Mouse (Mus musculus): ENCODE measurements around the gene Pimreg. TPM values are rescaled to one million over a fixed set of nuclear protein-coding genes. Genes with fewer than 3 reads are reported as not detected.
A peak's percentile ranks its signal among the peaks of the same experiment; 100 is the strongest.

The Pimreg gene
- polyA plus RNA-seq (2016; fragmentation: Nextera tagmentation; extraction: Ambion mirVana): 265 and 279 TPM in 2 replicates

GRCm38 (mm10) chr11:72041768-72042607 lies at the start of gene Pimreg:
Gene Pimreg, plus strand, starts transcription at chr11:72042032.
- Histone ChIP-seq H3K27me3 (ENCODE audit: poor library complexity, severe bottlenecking) (peaks cover 19% of the 10 kb centered on the region; the same call in 1 of the 2 replicates), H3K9me3 (no peaks in the 10 kb centered on the region), H3K4me1 (peaks cover 80% of the 10 kb centered on the region), H3K4me3 (peak within 1 kb of the TSS; percentile 66), H3K36me3 (replicated peaks) (peaks cover 37% of the 10 kb centered on the region), H3K27ac (peak within 1 kb of the TSS; percentile 97)
- WGBS: under 1% methylated on average over 52 of the region's 52 CpGs
- peak; percentile 98 for DNase-seq (ENCODE audit: extremely low spot score, low spot score)

GRCm38 (mm10) chr11:71992438-71992837 lies 49.4 kb upstream of the Pimreg start:
- Histone ChIP-seq H3K4me1 (peaks cover 24% of the 10 kb centered on the region), H3K4me3 (no peak overlapping the region), H3K27ac (no peak overlapping the region), H3K9me3 (no peaks in the 10 kb centered on the region; the same call in 1 of the 2 replicates), H3K36me3 (replicated peaks) (no peaks in the 10 kb centered on the region), H3K27me3 (ENCODE audit: poor library complexity, severe bottlenecking) (peaks cover 7% of the 10 kb centered on the region; the same call in 1 of the 2 replicates)
- 89% methylated on average over 12 of the region's 12 CpGs for WGBS
- DNase-seq (ENCODE audit: extremely low spot score, low spot score): no peak

GRCm38 (mm10) chr11:71995968-71996511 lies 45.8 kb upstream of the Pimreg start:
- Histone ChIP-seq H3K4me3 (peak overlapping the region; percentile 7), H3K27ac (peak overlapping the region; percentile 73), H3K36me3 (replicated peaks) (no peaks in the 10 kb centered on the region), H3K27me3 (ENCODE audit: poor library complexity, severe bottlenecking) (peaks cover 10% of the 10 kb centered on the region; the same call in 1 of the 2 replicates), H3K4me1 (peaks cover 18% of the 10 kb centered on the region), H3K9me3 (no peaks in the 10 kb centered on the region; the same call in 1 of the 2 replicates)
- DNase-seq (ENCODE audit: extremely low spot score, low spot score): peak; percentile 48
- WGBS: 22% methylated on average over 9 of the region's 9 CpGs

GRCm38 (mm10) chr11:71996805-71997204 lies 45.0 kb upstream of the Pimreg start:
- Histone ChIP-seq H3K4me1 (peaks cover 18% of the 10 kb centered on the region), H3K36me3 (replicated peaks) (no peaks in the 10 kb centered on the region), H3K27ac (0 out of 2 replicates have a peak overlapping the region, but pooled peaks have one; percentile 16), H3K9me3 (no peaks in the 10 kb centered on the region; the same call in 1 of the 2 replicates), H3K27me3 (ENCODE audit: poor library complexity, severe bottlenecking) (peaks cover 10% of the 10 kb centered on the region; the same call in 1 of the 2 replicates), H3K4me3 (no peak overlapping the region)
- no peak for DNase-seq (ENCODE audit: extremely low spot score, low spot score)
- WGBS: 31% methylated on average over 11 of the region's 11 CpGs

GRCm38 (mm10) chr11:72000194-72000593 lies 41.6 kb upstream of the Pimreg start:
- DNase-seq (ENCODE audit: extremely low spot score, low spot score): no peak
- WGBS: 86% methylated on average over 6 of the region's 6 CpGs
- no peak overlapping the region for H3K4me3 ChIP-seq
- no peak overlapping the region for H3K27ac ChIP-seq
- H3K4me1 ChIP-seq: peaks cover 18% of the 10 kb centered on the region
- H3K9me3 ChIP-seq: no peaks in the 10 kb centered on the region; the same call in 1 of the 2 replicates
- H3K36me3 ChIP-seq (replicated peaks): no peaks in the 10 kb centered on the region
- peaks cover 10% of the 10 kb centered on the region; the same call in 1 of the 2 replicates for H3K27me3 ChIP-seq (ENCODE audit: poor library complexity, severe bottlenecking)

- no peaks in the 10 kb centered on the region for H3K36me3 ChIP-seq (replicated peaks)
- H3K4me3 ChIP-seq: no peak overlapping the region
- 51% methylated on average over 13 of the region's 13 CpGs for whole genome bisulfite sequencing
- H3K27ac ChIP-seq: no peak overlapping the region
- no peaks in the 10 kb centered on the region for H3K9me3 ChIP-seq
- DNase-seq (ENCODE audit: extremely low spot score, low spot score): no peak
- H3K27me3 ChIP-seq (ENCODE audit: poor library complexity, severe bottlenecking): peaks cover 5% of the 10 kb centered on the region; the same call in 1 of the 2 replicates
- H3K4me1 ChIP-seq: no peaks in the 10 kb centered on the region; the same call in 1 of the 2 replicates
Observed at GRCm38 (mm10) chr11:72002138-72002853, 39.5 kb upstream of the Pimreg start.

GRCm38 (mm10) chr11:72003171-72003570 lies 38.7 kb upstream of the Pimreg start:
- no peak for DNase-seq (ENCODE audit: extremely low spot score, low spot score)
- Histone ChIP-seq H3K27me3 (ENCODE audit: poor library complexity, severe bottlenecking) (no peaks in the 10 kb centered on the region), H3K9me3 (no peaks in the 10 kb centered on the region), H3K4me3 (no peak overlapping the region), H3K27ac (no peak overlapping the region), H3K36me3 (replicated peaks) (no peaks in the 10 kb centered on the region), H3K4me1 (no peaks in the 10 kb centered on the region)
- 82% methylated on average over 9 of the region's 9 CpGs for WGBS

GRCm38 (mm10) chr11:72005547-72005946 lies 36.3 kb upstream of the Pimreg start:
- no peak overlapping the region for H3K27ac ChIP-seq
- H3K4me3 ChIP-seq: no peak overlapping the region
- DNase-seq (ENCODE audit: extremely low spot score, low spot score): no peak

GRCm38 (mm10) chr11:72010367-72010766 lies 31.5 kb upstream of the Pimreg start:
- H3K36me3 ChIP-seq (replicated peaks): no peaks in the 10 kb centered on the region
- peak overlapping the region; percentile 70; the same call in 1 of the 2 replicates for H3K27ac ChIP-seq
- no peak for DNase-seq (ENCODE audit: extremely low spot score, low spot score)
- H3K27me3 ChIP-seq (ENCODE audit: poor library complexity, severe bottlenecking): peaks cover 16% of the 10 kb centered on the region; the same call in 1 of the 2 replicates
- 82% methylated on average over 5 of the region's 5 CpGs for WGBS
- no peak overlapping the region for H3K4me3 ChIP-seq
- peaks cover 34% of the 10 kb centered on the region for H3K4me1 ChIP-seq
- H3K9me3 ChIP-seq: no peaks in the 10 kb centered on the region

More at GRCm38 (mm10) chr11:72005547-72005946, 36.3 kb upstream of the Pimreg start:
- WGBS: 88% methylated on average over 6 of the region's 6 CpGs
- H3K27me3 ChIP-seq (ENCODE audit: poor library complexity, severe bottlenecking): peaks cover 7% of the 10 kb centered on the region; the same call in 1 of the 2 replicates
- no peaks in the 10 kb centered on the region for H3K36me3 ChIP-seq (replicated peaks)
- no peaks in the 10 kb centered on the region for H3K9me3 ChIP-seq
- H3K4me1 ChIP-seq: peaks cover 5% of the 10 kb centered on the region

- Histone ChIP-seq H3K27ac (peak overlapping the region; percentile 70), H3K9me3 (no peaks in the 10 kb centered on the region), H3K4me1 (peaks cover 34% of the 10 kb centered on the region), H3K36me3 (replicated peaks) (no peaks in the 10 kb centered on the region), H3K27me3 (ENCODE audit: poor library complexity, severe bottlenecking) (peaks cover 16% of the 10 kb centered on the region; the same call in 1 of the 2 replicates), H3K4me3 (no peak overlapping the region)
- DNase-seq (ENCODE audit: extremely low spot score, low spot score): no peak
- WGBS: 54% methylated on average over 9 of the region's 9 CpGs
Observed at GRCm38 (mm10) chr11:72010940-72011722, 30.7 kb upstream of the Pimreg start.

- no peak for DNase-seq (ENCODE audit: extremely low spot score, low spot score)
- H3K4me1 ChIP-seq: peaks cover 34% of the 10 kb centered on the region
- peaks cover 16% of the 10 kb centered on the region; the same call in 1 of the 2 replicates for H3K27me3 ChIP-seq (ENCODE audit: poor library complexity, severe bottlenecking)
- no peaks in the 10 kb centered on the region for H3K9me3 ChIP-seq
- H3K36me3 ChIP-seq (replicated peaks): no peaks in the 10 kb centered on the region
- peak overlapping the region; percentile 70 for H3K27ac ChIP-seq
- no peak overlapping the region for H3K4me3 ChIP-seq
- 83% methylated on average over 1 of the region's 1 CpGs for WGBS
Observed at GRCm38 (mm10) chr11:72011955-72012354, 29.9 kb upstream of the Pimreg start.

- no peaks in the 10 kb centered on the region for H3K9me3 ChIP-seq
- WGBS: 90% methylated on average over 4 of the region's 4 CpGs
Observed at GRCm38 (mm10) chr11:72014674-72015073, 27.2 kb upstream of the Pimreg start.

More at GRCm38 (mm10) chr11:72014674-72015073, 27.2 kb upstream of the Pimreg start:
- Histone ChIP-seq H3K36me3 (replicated peaks) (no peaks in the 10 kb centered on the region), H3K27ac (no peak overlapping the region), H3K27me3 (ENCODE audit: poor library complexity, severe bottlenecking) (peaks cover 13% of the 10 kb centered on the region; the same call in 1 of the 2 replicates), H3K4me1 (peaks cover 36% of the 10 kb centered on the region), H3K4me3 (no peak overlapping the region)
- no peak for DNase-seq (ENCODE audit: extremely low spot score, low spot score)

Data from forebrain, embryonic 10.5 days (tissue).